Mouse (Mus musculus) limb, embryonic 14.5 days (tissue): ENCODE measurements around the gene Mrps31. TPM values are rescaled to one million over a fixed set of nuclear protein-coding genes. Genes with fewer than 3 reads are reported as not detected.

Experiments used
- ATAC-seq: fragments of 200-750 bp; cut with Nextera tagmentation; 2 replicates; pipeline ENCODE4 v1.8.0; 2017; ENCODE audit warnings: low read depth, moderate number of reproducible peaks, moderate TSS enrichment; ENCODE audit not compliant: low FRiP score
- DNase-seq: peaks from one replicate; pipeline ENCODE4 v3.0.0-alpha.2; 2015; ENCODE audit warnings: low spot score
- H3K27ac ChIP-seq: fragments of 300-500 bp; sonication (generic); replicated peaks from 2 replicates; pipeline ENCODE4 v1.5.1; 2014; ENCODE audit warnings: low read depth, mild to moderate bottlenecking, low read length, moderate library complexity, mixed read lengths
- H3K27me3 ChIP-seq: fragments of 300-500 bp; sonication (generic); 2 replicates; pipeline ENCODE4 v1.6.1; 2014; ENCODE audit warnings: low read length, mixed read lengths; ENCODE audit not compliant: control insufficient read depth, insufficient read depth
- H3K36me3 ChIP-seq: fragments of 300-500 bp; sonication (generic); 2 replicates; pipeline ENCODE4 v1.6.1; 2014; ENCODE audit warnings: mild to moderate bottlenecking, low read length, moderate library complexity, mixed read lengths; ENCODE audit not compliant: control insufficient read depth, insufficient read depth
- H3K4me1 ChIP-seq: fragments of 300-500 bp; sonication (generic); 2 replicates; pipeline ENCODE4 v1.6.1; 2014; ENCODE audit warnings: antibody characterized with exemption, low read length, mixed read lengths; ENCODE audit not compliant: control insufficient read depth, insufficient read depth
- H3K4me2 ChIP-seq: fragments of 300-500 bp; sonication (generic); replicated peaks from 2 replicates; pipeline ENCODE4 v1.6.1; 2014; ENCODE audit warnings: low read depth, mild to moderate bottlenecking, low read length, moderate library complexity; ENCODE audit not compliant: severe bottlenecking
- H3K4me3 ChIP-seq: fragments of 300-500 bp; sonication (generic); replicated peaks from 2 replicates; pipeline ENCODE4 v1.5.1; 2014; ENCODE audit warnings: low read length
- H3K9ac ChIP-seq: fragments of 300-500 bp; sonication (generic); 2 replicates; pipeline ENCODE4 v1.6.1; 2014; ENCODE audit warnings: mild to moderate bottlenecking, low read depth, low read length, moderate library complexity; ENCODE audit not compliant: severe bottlenecking
- H3K9me3 ChIP-seq: fragments of 300-500 bp; sonication (generic); 2 replicates; pipeline ENCODE4 v1.6.1; 2016; ENCODE audit warnings: low read length; ENCODE audit not compliant: control insufficient read depth
- POLR2A ChIP-seq: fragments of 200-500 bp; IDR thresholded peaks from 2 replicates; pipeline ENCODE4 v1.8.0; 2012; ENCODE audit warnings: inconsistent platforms, mild to moderate bottlenecking, moderate library complexity, borderline replicate concordance; ENCODE audit not compliant: insufficient read depth, insufficient read length; ENCODE audit errors: extremely low read depth
- WGBS: fragments of 180-500 bp; shearing (Covaris S2); extraction: QIAGEN DNeasy Blood & Tissue Kit; methylation state at CpG from one replicate; pipeline ENCODE4 v1.1.7; 2014; 5-methylcytosine and 5-hydroxymethylcytosine counted together
- polyA plus RNA-seq, 2 experiments: library from polyadenylated mRNA; depleted of rRNA in 1 of 2; stranded (reverse) in 1 of 2; unstranded in 1 of 2; fragments of >200 nt; fragmentation: Nextera tagmentation in 1 of 2; extraction: Ambion mirVana in 1 of 2; gene quantifications; 2 replicates each; pipeline versions ENCODE4 v1.2.1 to v1.2.3; 2012 to 2014

The Mrps31 gene
- polyA plus RNA-seq, 2 experiments: 20.1 to 35.0 TPM

DNA sequence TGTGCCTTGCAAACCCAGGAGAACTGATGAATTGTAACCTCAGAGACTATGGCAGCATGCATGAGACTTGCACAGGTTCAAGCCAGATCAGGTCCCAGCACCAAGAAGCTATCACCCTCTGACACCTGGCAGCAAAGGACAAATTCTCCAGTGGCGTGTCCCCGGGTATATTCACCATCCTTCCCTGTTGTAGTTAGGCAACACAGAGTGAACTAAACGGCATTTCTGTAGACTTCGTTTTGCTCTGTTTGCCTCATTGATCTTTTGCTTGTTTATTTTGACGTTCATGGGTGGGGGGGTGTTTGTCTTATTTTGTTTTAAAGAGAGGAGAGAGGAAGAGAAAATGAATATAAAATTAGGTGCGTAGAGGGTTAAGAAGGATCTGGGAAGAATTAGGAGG, 26.0 kb upstream of the Mrps31 start:
- Histone ChIP-seq H3K4me2 (no peak overlapping the region), H3K9ac (no peak overlapping the region), H3K9me3 (no peaks in the 10 kb centered on the region), H3K27ac (no peak overlapping the region), H3K27me3 (no peaks in the 10 kb centered on the region), H3K4me1 (no peaks in the 10 kb centered on the region), H3K36me3 (peaks cover 66% of the 10 kb centered on the region), H3K4me3 (no peak overlapping the region)
- TF ChIP-seq POLR2A: no peak
- 89% methylated on average over 6 of the region's 6 CpGs for WGBS
- ATAC-seq (no peak), DNase-seq (no peak)

DNA sequence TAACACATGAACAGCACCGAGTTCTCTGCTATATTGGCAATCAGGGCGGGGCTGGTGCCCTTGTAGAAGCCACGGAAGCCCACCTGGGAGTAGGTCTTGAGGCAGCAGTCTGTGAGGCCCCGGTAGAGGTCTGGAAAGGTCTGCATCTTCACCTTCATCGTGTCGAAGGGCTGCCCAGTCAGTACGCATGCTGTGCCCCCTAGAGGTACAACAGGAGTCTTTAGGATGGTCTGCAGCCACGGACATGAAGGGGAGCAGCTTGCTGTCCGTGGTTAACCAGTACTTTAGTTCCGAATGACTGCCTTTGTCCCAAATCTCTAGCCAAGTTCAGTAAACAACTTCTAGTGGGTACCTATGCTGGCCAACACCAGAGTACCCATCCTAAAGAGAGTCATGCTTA, 21.3 kb upstream of the Mrps31 start:
- Histone ChIP-seq H3K27me3 (no peaks in the 10 kb centered on the region), H3K4me2 (no peak overlapping the region), H3K9me3 (no peaks in the 10 kb centered on the region), H3K4me1 (no peaks in the 10 kb centered on the region), H3K4me3 (no peak overlapping the region), H3K9ac (no peak overlapping the region), H3K36me3 (peaks cover 43% of the 10 kb centered on the region; the same call in 1 of the 2 replicates), H3K27ac (no peak overlapping the region)
- no peak for ATAC-seq
- TF ChIP-seq POLR2A: no peak
- 85% methylated on average over 10 of the region's 10 CpGs for WGBS
- DNase-seq: no peak

DNA sequence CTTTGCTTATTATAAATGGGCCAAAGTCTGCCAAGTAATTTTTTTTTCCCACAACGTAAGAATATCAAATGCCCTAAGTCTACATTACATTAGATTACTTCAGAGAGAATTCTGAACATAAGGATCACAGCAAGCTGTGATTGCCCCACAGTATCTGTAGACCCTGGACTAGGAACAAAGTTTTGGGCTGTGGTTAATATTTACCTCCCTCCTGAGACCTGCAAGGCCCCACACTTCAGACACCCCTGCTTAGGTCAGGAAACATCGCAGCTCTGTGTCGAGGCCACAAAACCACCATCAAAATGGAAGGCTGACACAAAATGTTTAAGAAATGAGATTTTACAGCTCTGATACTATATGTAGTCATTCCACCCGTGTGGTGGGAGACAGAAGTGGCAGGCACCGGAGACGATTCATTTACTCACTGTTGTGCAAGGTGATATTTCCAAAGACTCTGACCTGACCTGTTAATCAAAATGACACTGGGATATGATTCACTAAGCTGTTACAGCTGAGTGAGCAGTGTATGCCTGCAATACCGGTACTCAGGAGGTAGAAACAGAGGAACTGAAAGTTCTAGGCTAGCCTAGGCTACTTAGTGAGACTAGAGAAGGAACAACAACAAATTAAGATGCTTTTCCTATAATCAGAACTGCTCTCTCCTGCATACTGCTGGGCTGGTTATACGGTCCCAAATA, 20.2 kb upstream of the Mrps31 start:
- Histone ChIP-seq H3K4me2 (no peak overlapping the region), H3K4me3 (no peak overlapping the region), H3K4me1 (no peaks in the 10 kb centered on the region), H3K9ac (no peak overlapping the region), H3K27ac (no peak overlapping the region), H3K9me3 (no peaks in the 10 kb centered on the region), H3K27me3 (no peaks in the 10 kb centered on the region), H3K36me3 (peaks cover 40% of the 10 kb centered on the region; the same call in 1 of the 2 replicates)
- DNase-seq (no peak), ATAC-seq (no peak)
- no peak for TF ChIP-seq POLR2A
- WGBS: 89% methylated on average over 8 of the region's 8 CpGs

- DNase-seq (no peak), ATAC-seq (no peak)
- no peak for TF ChIP-seq POLR2A
- Histone ChIP-seq H3K27me3 (no peaks in the 10 kb centered on the region), H3K4me2 (no peak overlapping the region), H3K4me3 (no peak overlapping the region), H3K4me1 (peaks cover 6% of the 10 kb centered on the region; the same call in 1 of the 2 replicates), H3K9me3 (no peaks in the 10 kb centered on the region), H3K36me3 (peaks cover 18% of the 10 kb centered on the region; the same call in 1 of the 2 replicates), H3K27ac (no peak overlapping the region), H3K9ac (no peak overlapping the region)
- 82% methylated on average over 4 of the region's 4 CpGs for WGBS
These were observed 16.7 kb upstream of the Mrps31 start for GRCm38 (mm10) chr8:22394471-22394870.

DNA sequence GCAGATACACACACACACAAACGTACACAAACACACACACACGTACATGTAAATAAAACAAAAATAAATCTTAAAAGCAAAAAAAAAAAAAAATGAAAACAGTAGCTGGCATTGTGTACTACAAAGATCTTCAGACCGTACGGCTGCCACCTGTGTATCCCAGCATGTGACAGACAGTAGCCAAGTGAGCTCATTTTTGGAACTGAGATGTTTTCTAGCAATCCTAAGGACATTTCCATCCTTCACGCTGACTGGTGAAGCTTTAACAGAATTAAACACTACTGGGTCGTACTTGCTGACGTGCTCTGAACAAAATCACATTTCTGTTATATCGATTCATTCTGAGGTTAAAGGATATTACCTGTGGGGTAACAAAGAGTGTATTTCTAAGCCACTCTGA, 15.9 kb upstream of the Mrps31 start:
- Histone ChIP-seq H3K36me3 (0 out of 2 replicates have a peak, but pooled peaks cover 10% of the 10 kb centered on the region), H3K27ac (no peak overlapping the region), H3K4me3 (no peak overlapping the region), H3K4me2 (no peak overlapping the region), H3K9ac (no peak overlapping the region), H3K27me3 (no peaks in the 10 kb centered on the region), H3K4me1 (peaks cover 6% of the 10 kb centered on the region; the same call in 1 of the 2 replicates), H3K9me3 (no peaks in the 10 kb centered on the region)
- 90% methylated on average over 8 of the region's 8 CpGs for WGBS
- no peak for TF ChIP-seq POLR2A
- ATAC-seq: no peak
- DNase-seq: no peak

- no peaks in the 10 kb centered on the region for H3K27me3 ChIP-seq
- H3K36me3 ChIP-seq: 0 out of 2 replicates have a peak, but pooled peaks cover 7% of the 10 kb centered on the region
- peak overlapping the region; percentile 83 for H3K4me2 ChIP-seq
- peaks cover 6% of the 10 kb centered on the region; the same call in 1 of the 2 replicates for H3K4me1 ChIP-seq
- no peaks in the 10 kb centered on the region for H3K9me3 ChIP-seq
- peak overlapping the region; percentile 78 for H3K4me3 ChIP-seq
- DNase-seq: peak; percentile 3
- peak overlapping the region; percentile 64; the same call in 1 of the 2 replicates for H3K27ac ChIP-seq
- peak; percentile 13; the same call in 1 of the 2 replicates for ATAC-seq
- under 1% methylated on average over 13 of the region's 13 CpGs for WGBS
- H3K9ac ChIP-seq: peak overlapping the region; percentile 74
- TF ChIP-seq POLR2A: no peak
These were observed 13.4 kb upstream of the Mrps31 start for GRCm38 (mm10) chr8:22397811-22398141.
